In the genomic region with DNA sequence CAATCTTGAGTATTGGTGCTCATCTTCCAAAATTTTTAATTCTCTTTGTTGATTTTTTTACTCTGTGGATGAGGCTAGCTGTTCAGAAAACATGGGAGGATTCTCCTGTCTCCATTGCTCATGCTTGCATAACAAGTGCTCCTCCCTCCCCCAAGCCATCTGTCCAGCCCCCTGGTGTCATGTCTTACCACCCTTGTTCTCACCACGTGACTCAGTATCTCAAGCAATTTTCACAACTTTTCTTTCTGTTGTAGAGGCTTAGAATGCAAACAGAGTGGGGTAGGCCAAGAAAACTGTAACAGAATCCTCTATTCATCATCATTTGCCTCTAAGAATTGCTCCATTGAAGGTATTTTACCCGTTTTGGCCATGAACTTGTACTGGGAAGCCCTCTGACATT, we compare ENCODE assay signal across 19 mouse cellular contexts.
DNase-seq lines count a peak whose midpoint lies in the region; ATAC-seq and TF ChIP-seq lines count a peak whose summit lies in the region.
"Had no signal": no experiment of that assay in that cellular context is flagged by ENCODE, and none has a peak within 500 bp of the region (broad histone marks: within the 10 kb centered on the region; RNA-seq: fewer than 3 reads in every experiment).

No protein-coding gene starts in this region.

- no peaks in the 10 kb centered on the region for H3K9me3 ChIP-seq in neural tube, embryonic 15.5 days (replicated peaks)
- H3K9me3 ChIP-seq: heart, embryonic 12.5 days; midbrain, embryonic 15.5 days had no signal

- WGBS in neural tube, embryonic 15.5 days: 59% methylated on average over 2 of the region's 2 CpGs

- H3K27ac ChIP-seq in layer of hippocampus, adult 2 months: no peak overlapping the region
- H3K27ac ChIP-seq in embryonic fibroblast, embryonic 13.5 days (ENCODE audit: insufficient read depth, low read length): peak overlapping the region; percentile 9; the same call in 1 of the 2 replicates
- no peak overlapping the region for H3K27ac ChIP-seq in neural tube, embryonic 15.5 days (replicated peaks)
- H3K27ac ChIP-seq: hindbrain, postnatal 0 days; midbrain, embryonic 15.5 days had no signal

- no peak overlapping the region for H3K4me3 ChIP-seq in layer of hippocampus, adult 2 months
- H3K4me3 ChIP-seq in embryonic fibroblast, embryonic 13.5 days (ENCODE audit: insufficient read depth, low read length): no peak overlapping the region
- no peak overlapping the region for H3K4me3 ChIP-seq in neural tube, embryonic 15.5 days (replicated peaks)
- H3K4me3 ChIP-seq: heart, embryonic 12.5 days; midbrain, embryonic 15.5 days had no signal

- ATAC-seq in neural tube, embryonic 15.5 days (ENCODE audit: low FRiP score): no peak
- ATAC-seq: forebrain, embryonic 16.5 days; hindbrain, postnatal 0 days; midbrain, embryonic 15.5 days had no signal

- no peak for TF ChIP-seq POLR2A in embryonic fibroblast, embryonic 13.5 days (IDR thresholded peaks at IDR 0.05; ENCODE audit: low read depth, low read length)

- H3K4me2 ChIP-seq in neural tube, embryonic 15.5 days: no peak overlapping the region
- H3K4me2 ChIP-seq: heart, embryonic 12.5 days; lung, embryonic 14.5 days; midbrain, embryonic 15.5 days had no signal

- no peaks in the 10 kb centered on the region for H3K27me3 ChIP-seq in neural tube, embryonic 15.5 days (replicated peaks)
- H3K27me3 ChIP-seq: heart, embryonic 12.5 days; midbrain, embryonic 15.5 days had no signal

- DNase-seq in layer of hippocampus, adult 2 months (ENCODE audit: low spot score in 2 of 2): peak; percentile 67 to 68
- DNase-seq in layer of hippocampus, postnatal 10 days (ENCODE audit: low spot score in 2 of 2): no peak
- peak; percentile 53 to 57 for DNase-seq in layer of hippocampus, postnatal 36 days
- peak; percentile 70 for DNase-seq in right cerebral cortex, postnatal 25 days
- no peak for DNase-seq in adrenal gland, postnatal 14 days
- DNase-seq in kidney, adult 9 months: no peak
- DNase-seq: adrenal gland, postnatal 36 days; cerebellum, postnatal 10 days; heart, postnatal 4 days; kidney, adult 18-20 months; kidney, postnatal 25 days; liver; lung, embryonic 14.5 days had no signal

- no peaks in the 10 kb centered on the region for H3K36me3 ChIP-seq in neural tube, embryonic 15.5 days
- H3K36me3 ChIP-seq: heart, embryonic 12.5 days; midbrain, embryonic 15.5 days had no signal

- no peak for TF ChIP-seq CTCF in layer of hippocampus, adult 2 months (conservative IDR thresholded peaks at IDR 0.05)
- no peak for TF ChIP-seq CTCF in embryonic fibroblast, embryonic 13.5 days (IDR thresholded peaks at IDR 0.05; ENCODE audit: borderline replicate concordance, insufficient read depth, low read length)

- H3K9ac ChIP-seq in neural tube, embryonic 15.5 days (replicated peaks): no peak overlapping the region
- H3K9ac ChIP-seq: heart, embryonic 12.5 days; lung, embryonic 14.5 days; midbrain, embryonic 15.5 days had no signal

- 0 out of 2 replicates have a peak, but pooled peaks cover 4% of the 10 kb centered on the region for H3K4me1 ChIP-seq in embryonic fibroblast, embryonic 13.5 days (ENCODE audit: control insufficient read depth, insufficient read depth, low read length)
- peaks cover 7% of the 10 kb centered on the region for H3K4me1 ChIP-seq in neural tube, embryonic 15.5 days

Comparison
In these comparisons a context has a peak if more than half of its experiments do, and no peak if none do; other contexts are left out.
1. DNase-seq: peak in layer of hippocampus, adult 2 months (2 of 2), layer of hippocampus, postnatal 36 days (2 of 2) and right cerebral cortex, postnatal 25 days (single experiment); none in layer of hippocampus, postnatal 10 days (0 of 2), adrenal gland, postnatal 14 days (single experiment) and kidney, adult 9 months (single experiment).